Mouse (Mus musculus): ENCODE results near the gene Trappc3l. TPM values are rescaled to one million over a fixed set of nuclear protein-coding genes. Genes with fewer than 3 reads are reported as not detected.

Trappc3l gene
- polyA plus RNA-seq, 1 experiment from 2014 or later, result not detected

GRCm38 (mm10) chr10:34086514-34086913 lies 49.1 kb downstream of the Trappc3l start:
- Histone ChIP-seq H3K9me3 (replicated peaks; ENCODE audit: control insufficient read depth, low read length) (no peaks in the 10 kb centered on the region), H3K9ac (ENCODE audit: low read length) (no peak overlapping the region), H3K27ac (ENCODE audit: low read depth, low read length) (no peak overlapping the region), H3K36me3 (ENCODE audit: control insufficient read depth, insufficient read depth, low read length) (no peaks in the 10 kb centered on the region), H3K27me3 (replicated peaks; ENCODE audit: control insufficient read depth, insufficient read depth, low read length) (no peaks in the 10 kb centered on the region), H3K4me2 (ENCODE audit: low read length) (no peak overlapping the region), H3K4me3 (ENCODE audit: low read depth, low read length) (no peak overlapping the region), H3K4me1 (ENCODE audit: control insufficient read depth, insufficient read depth, low read length) (no peaks in the 10 kb centered on the region)
- ATAC-seq (no peak), DNase-seq (ENCODE audit: low spot score) (no peak)
- WGBS, result 96% methylated on average over 1 of the region's 1 CpGs

DNA sequence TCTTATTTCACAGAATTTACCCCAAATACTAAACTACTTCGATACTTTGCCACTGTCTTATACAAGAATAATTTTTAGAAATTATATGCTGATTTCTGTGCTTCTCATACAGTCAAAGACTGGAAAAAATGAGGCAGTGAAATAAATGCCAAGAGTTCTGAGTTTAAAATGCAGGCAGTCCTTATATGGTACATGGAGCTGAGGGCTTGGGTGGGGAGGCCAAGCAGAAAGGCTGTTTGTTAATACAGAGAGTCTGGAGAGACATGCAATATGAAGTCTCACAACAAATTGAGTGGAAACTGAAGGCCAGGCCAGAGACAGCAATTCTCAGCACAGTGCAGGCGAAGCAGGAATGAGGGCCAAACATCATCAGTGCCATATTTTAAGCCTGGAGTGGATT lies 51.1 kb downstream of the Trappc3l start:
- ATAC-seq, result no peak
- Histone ChIP-seq H3K4me2 (ENCODE audit: low read length) (no peak overlapping the region), H3K9me3 (replicated peaks; ENCODE audit: control insufficient read depth, low read length) (no peaks in the 10 kb centered on the region), H3K27ac (ENCODE audit: low read depth, low read length) (no peak overlapping the region), H3K36me3 (ENCODE audit: control insufficient read depth, insufficient read depth, low read length) (no peaks in the 10 kb centered on the region), H3K4me1 (ENCODE audit: control insufficient read depth, insufficient read depth, low read length) (no peaks in the 10 kb centered on the region), H3K9ac (ENCODE audit: low read length) (no peak overlapping the region), H3K27me3 (replicated peaks; ENCODE audit: control insufficient read depth, insufficient read depth, low read length) (no peaks in the 10 kb centered on the region), H3K4me3 (ENCODE audit: low read depth, low read length) (no peak overlapping the region)
- WGBS, result 85% methylated on average over 2 of the region's 2 CpGs
- DNase-seq (ENCODE audit: low spot score), result no peak

- Histone ChIP-seq H3K9ac (ENCODE audit: low read length) (no peak overlapping the region), H3K36me3 (ENCODE audit: control insufficient read depth, insufficient read depth, low read length) (no peaks in the 10 kb centered on the region), H3K9me3 (replicated peaks; ENCODE audit: control insufficient read depth, low read length) (no peaks in the 10 kb centered on the region), H3K4me1 (ENCODE audit: control insufficient read depth, insufficient read depth, low read length) (no peaks in the 10 kb centered on the region), H3K27ac (ENCODE audit: low read depth, low read length) (no peak overlapping the region), H3K4me3 (ENCODE audit: low read depth, low read length) (no peak overlapping the region), H3K4me2 (ENCODE audit: low read length) (no peak overlapping the region), H3K27me3 (replicated peaks; ENCODE audit: control insufficient read depth, insufficient read depth, low read length) (no peaks in the 10 kb centered on the region)
- no peak for DNase-seq (ENCODE audit: low spot score)
- 84% methylated on average over 3 of the region's 3 CpGs for WGBS
- no peak for ATAC-seq
Measured at GRCm38 (mm10) chr10:34089517-34089916, 52.1 kb downstream of the Trappc3l start.

DNA sequence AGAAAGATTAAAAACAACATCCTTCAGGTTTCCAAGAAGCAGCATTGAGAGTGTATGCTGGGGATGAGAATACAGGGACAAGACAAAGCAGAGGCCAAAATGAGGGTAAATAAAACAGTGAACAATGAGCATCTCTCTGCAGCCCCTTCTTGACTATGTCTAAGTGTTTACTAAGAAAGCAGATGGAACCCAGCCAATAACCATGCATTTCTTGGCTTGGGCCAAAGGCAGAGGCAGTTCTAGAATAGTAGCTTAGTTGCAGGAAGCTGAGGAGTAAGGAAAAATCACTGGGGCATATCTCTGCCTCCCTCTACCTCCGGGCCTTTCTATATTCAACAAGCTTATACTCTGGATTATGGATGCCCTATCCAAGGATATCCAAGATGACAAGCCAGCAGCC lies 53.1 kb downstream of the Trappc3l start:
- Histone ChIP-seq H3K4me1 (ENCODE audit: control insufficient read depth, insufficient read depth, low read length) (no peaks in the 10 kb centered on the region), H3K9me3 (replicated peaks; ENCODE audit: control insufficient read depth, low read length) (no peaks in the 10 kb centered on the region), H3K36me3 (ENCODE audit: control insufficient read depth, insufficient read depth, low read length) (no peaks in the 10 kb centered on the region), H3K4me2 (ENCODE audit: low read length) (no peak overlapping the region), H3K27ac (ENCODE audit: low read depth, low read length) (no peak overlapping the region), H3K9ac (ENCODE audit: low read length) (no peak overlapping the region), H3K4me3 (ENCODE audit: low read depth, low read length) (no peak overlapping the region), H3K27me3 (replicated peaks; ENCODE audit: control insufficient read depth, insufficient read depth, low read length) (no peaks in the 10 kb centered on the region)
- ATAC-seq (no peak), DNase-seq (ENCODE audit: low spot score) (peak; percentile 29)
- WGBS, result 83% methylated on average over 1 of the region's 1 CpGs

DNA sequence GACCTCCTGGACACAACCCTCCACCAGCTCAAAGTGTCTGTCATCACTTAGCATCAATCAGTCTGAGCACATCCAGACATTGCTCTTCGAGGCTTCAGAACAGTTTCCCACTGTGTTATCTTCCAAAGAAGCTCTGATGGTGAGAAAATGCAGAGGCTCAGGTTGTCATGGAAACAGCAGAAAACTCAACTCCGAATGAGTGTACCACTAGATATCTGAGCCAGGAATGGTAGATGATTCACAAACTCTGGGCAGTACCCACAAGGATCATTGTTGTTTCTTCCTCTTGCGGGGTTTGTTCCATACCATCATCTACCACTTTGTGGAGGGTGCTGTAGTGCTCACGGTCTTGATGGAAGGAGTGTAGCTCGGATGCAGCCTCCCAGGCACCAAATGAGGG lies 54.5 kb downstream of the Trappc3l start:
- ATAC-seq (peak; percentile 26; the same call in 1 of the 2 replicates), DNase-seq (ENCODE audit: low spot score) (peak; percentile 30)
- Histone ChIP-seq H3K9ac (ENCODE audit: low read length) (no peak overlapping the region), H3K4me1 (ENCODE audit: control insufficient read depth, insufficient read depth, low read length) (no peaks in the 10 kb centered on the region), H3K4me3 (ENCODE audit: low read depth, low read length) (no peak overlapping the region), H3K27ac (ENCODE audit: low read depth, low read length) (no peak overlapping the region), H3K36me3 (ENCODE audit: control insufficient read depth, insufficient read depth, low read length) (no peaks in the 10 kb centered on the region), H3K27me3 (replicated peaks; ENCODE audit: control insufficient read depth, insufficient read depth, low read length) (no peaks in the 10 kb centered on the region), H3K9me3 (replicated peaks; ENCODE audit: control insufficient read depth, low read length) (no peaks in the 10 kb centered on the region), H3K4me2 (ENCODE audit: low read length) (no peak overlapping the region)
- 78% methylated on average over 5 of the region's 5 CpGs for WGBS

- no peak overlapping the region for H3K9ac ChIP-seq (ENCODE audit: low read length)
- no peak overlapping the region for H3K4me3 ChIP-seq (ENCODE audit: low read depth, low read length)
- no peaks in the 10 kb centered on the region for H3K4me1 ChIP-seq (ENCODE audit: control insufficient read depth, insufficient read depth, low read length)
- H3K27me3 ChIP-seq (replicated peaks; ENCODE audit: control insufficient read depth, insufficient read depth, low read length), result no peaks in the 10 kb centered on the region
- ATAC-seq (no peak), DNase-seq (ENCODE audit: low spot score) (no peak)
- H3K27ac ChIP-seq (ENCODE audit: low read depth, low read length), result no peak overlapping the region
- H3K4me2 ChIP-seq (ENCODE audit: low read length), result no peak overlapping the region
- H3K9me3 ChIP-seq (replicated peaks; ENCODE audit: control insufficient read depth, low read length), result no peaks in the 10 kb centered on the region
- 73% methylated on average over 2 of the region's 2 CpGs for WGBS
- H3K36me3 ChIP-seq (ENCODE audit: control insufficient read depth, insufficient read depth, low read length), result no peaks in the 10 kb centered on the region
Measured at GRCm38 (mm10) chr10:34095147-34095546, 57.8 kb downstream of the Trappc3l start.

GRCm38 (mm10) chr10:34095964-34096363 lies 58.6 kb downstream of the Trappc3l start:
- H3K27ac ChIP-seq (ENCODE audit: low read depth, low read length), result no peak overlapping the region
- DNase-seq (ENCODE audit: low spot score) (no peak), ATAC-seq (peak; percentile 18; the same call in 1 of the 2 replicates)

DNA sequence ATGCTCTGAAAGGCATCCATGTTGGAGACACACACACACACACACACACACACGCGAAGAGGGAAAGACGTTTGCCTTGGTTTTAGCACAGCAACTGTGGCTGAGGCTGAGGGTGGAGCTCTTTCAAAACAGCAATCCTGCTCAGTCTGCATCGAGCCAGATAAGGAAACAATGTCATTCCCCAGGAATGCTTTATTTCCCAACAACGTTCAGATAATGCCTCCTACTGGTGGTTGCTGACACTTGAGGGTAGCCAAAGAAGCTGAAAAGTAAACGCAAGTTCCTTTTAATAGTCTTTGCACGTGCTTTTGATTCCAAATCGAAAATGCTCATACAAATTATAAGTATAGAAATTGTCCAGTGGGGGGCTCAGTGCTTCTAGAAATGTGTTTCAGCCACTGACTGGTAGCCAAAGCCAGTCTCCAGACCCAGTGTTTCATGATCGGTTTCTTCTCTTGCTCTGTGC lies 59.1 kb downstream of the Trappc3l start, which contains the start of gene Calhm5:
Gene Calhm5 (minus strand): TSS at position 102 of the 466 bp plus-strand sequence.
- no peak within 1 kb of the TSS for H3K4me3 ChIP-seq (ENCODE audit: low read depth, low read length)
- no peaks in the 10 kb centered on the region for H3K36me3 ChIP-seq (ENCODE audit: control insufficient read depth, insufficient read depth, low read length)
- H3K27ac ChIP-seq (ENCODE audit: low read depth, low read length), result no peak within 1 kb of the TSS
- WGBS, result 23% methylated on average over 9 of the region's 9 CpGs
- DNase-seq (ENCODE audit: low spot score) (peak; percentile 59), ATAC-seq (peak; percentile 57; the same call in 1 of the 2 replicates)
- no peaks in the 10 kb centered on the region for H3K27me3 ChIP-seq (replicated peaks; ENCODE audit: control insufficient read depth, insufficient read depth, low read length)
- H3K4me1 ChIP-seq (ENCODE audit: control insufficient read depth, insufficient read depth, low read length), result no peaks in the 10 kb centered on the region
- no peaks in the 10 kb centered on the region for H3K9me3 ChIP-seq (replicated peaks; ENCODE audit: control insufficient read depth, low read length)
- no peak within 1 kb of the TSS for H3K9ac ChIP-seq (ENCODE audit: low read length)
- H3K4me2 ChIP-seq (ENCODE audit: low read length), result peak within 1 kb of the TSS; percentile 36

More at GRCm38 (mm10) chr10:34095964-34096363, 58.6 kb downstream of the Trappc3l start:
- Histone ChIP-seq H3K36me3 (ENCODE audit: control insufficient read depth, insufficient read depth, low read length) (no peaks in the 10 kb centered on the region), H3K4me1 (ENCODE audit: control insufficient read depth, insufficient read depth, low read length) (no peaks in the 10 kb centered on the region), H3K27me3 (replicated peaks; ENCODE audit: control insufficient read depth, insufficient read depth, low read length) (no peaks in the 10 kb centered on the region), H3K4me2 (ENCODE audit: low read length) (peak overlapping the region; percentile 36), H3K4me3 (ENCODE audit: low read depth, low read length) (no peak overlapping the region), H3K9me3 (replicated peaks; ENCODE audit: control insufficient read depth, low read length) (no peaks in the 10 kb centered on the region), H3K9ac (ENCODE audit: low read length) (no peak overlapping the region)
- WGBS, result 64% methylated on average over 12 of the region's 12 CpGs

GRCm38 (mm10) chr10:34110863-34111465 lies 73.6 kb downstream of the Trappc3l start:
- WGBS, result 88% methylated on average over 13 of the region's 13 CpGs
- no peaks in the 10 kb centered on the region for H3K27me3 ChIP-seq (replicated peaks; ENCODE audit: control insufficient read depth, insufficient read depth, low read length)
- H3K9me3 ChIP-seq (replicated peaks; ENCODE audit: control insufficient read depth, low read length), result no peaks in the 10 kb centered on the region
- H3K9ac ChIP-seq (ENCODE audit: low read length), result no peak overlapping the region
- H3K27ac ChIP-seq (ENCODE audit: low read depth, low read length), result no peak overlapping the region
- no peaks in the 10 kb centered on the region for H3K4me1 ChIP-seq (ENCODE audit: control insufficient read depth, insufficient read depth, low read length)
- DNase-seq (ENCODE audit: low spot score) (no peak), ATAC-seq (no peak)
- no peaks in the 10 kb centered on the region for H3K36me3 ChIP-seq (ENCODE audit: control insufficient read depth, insufficient read depth, low read length)
- H3K4me2 ChIP-seq (ENCODE audit: low read length), result no peak overlapping the region
- no peak overlapping the region for H3K4me3 ChIP-seq (ENCODE audit: low read depth, low read length)

All from forebrain, embryonic 14.5 days (tissue).